Mouse (Mus musculus): ENCODE measurements around the gene Gimap7. TPM values are rescaled to one million over a fixed set of nuclear protein-coding genes. Genes with fewer than 3 reads are reported as not detected.
A peak's percentile ranks its signal among the peaks of the same experiment; 100 is the strongest.
"Not testable (repeated sequence)": the region's sequence is repeated elsewhere in the genome, so short reads cannot be mapped to it uniquely, and the experiment has no call there.

Gimap7 gene
- total RNA-seq (2021), result not detected

DNA sequence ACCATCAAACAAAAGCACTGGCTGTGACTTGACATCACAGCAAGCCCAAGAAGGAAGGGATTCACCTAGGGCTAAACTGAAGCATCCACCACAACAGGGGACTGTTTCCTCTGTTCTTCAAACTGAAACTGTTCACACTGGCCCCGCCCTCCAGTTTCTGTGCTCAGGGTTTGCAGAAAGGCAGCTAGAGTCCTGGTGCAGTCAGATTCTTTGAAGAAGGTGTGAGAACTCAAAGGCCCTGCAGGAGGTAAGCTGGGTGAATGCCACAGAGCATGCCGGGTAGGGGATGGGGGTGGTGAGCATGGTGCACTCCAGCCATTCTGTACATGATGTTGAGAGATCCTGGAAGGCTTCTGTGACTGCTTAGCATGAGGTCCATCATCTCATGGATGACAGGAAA, at the start of gene Gimap7, which contains the start of gene Gm28053:
Gene Gimap7 (plus strand): TSS at position 167 of the 400 bp plus-strand sequence.
Gene Gm28053 (plus strand): TSS at position 153 of the 400 bp plus-strand sequence.
- DNase-seq, result no peak

DNA sequence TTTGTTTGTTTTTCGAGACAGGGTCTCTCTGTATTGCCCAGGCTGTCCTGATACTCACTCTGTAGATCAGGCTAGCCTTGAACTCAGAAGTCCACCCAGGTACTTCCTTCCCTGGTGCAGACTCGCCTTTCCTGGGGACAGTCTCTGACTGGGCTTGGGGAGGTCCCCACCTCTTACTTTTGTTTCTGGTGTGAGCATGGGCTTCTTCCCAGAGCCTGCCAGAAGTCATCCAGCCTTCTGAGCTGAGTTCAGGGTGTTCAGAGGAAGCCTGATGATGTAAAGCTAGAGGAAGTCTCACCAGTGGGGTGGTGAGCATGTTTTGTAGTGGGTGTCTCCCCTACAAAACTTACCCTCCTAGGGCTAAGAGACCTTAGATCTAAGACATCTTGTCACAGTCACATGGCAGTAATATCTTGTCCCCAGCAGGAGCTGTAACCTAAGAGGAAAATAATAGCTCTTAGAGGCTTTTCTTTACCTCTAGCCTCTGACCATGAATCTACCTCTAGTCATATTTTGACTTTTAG, 48.9 kb upstream of the Gimap7 start:
- DNase-seq, result no peak

DNA sequence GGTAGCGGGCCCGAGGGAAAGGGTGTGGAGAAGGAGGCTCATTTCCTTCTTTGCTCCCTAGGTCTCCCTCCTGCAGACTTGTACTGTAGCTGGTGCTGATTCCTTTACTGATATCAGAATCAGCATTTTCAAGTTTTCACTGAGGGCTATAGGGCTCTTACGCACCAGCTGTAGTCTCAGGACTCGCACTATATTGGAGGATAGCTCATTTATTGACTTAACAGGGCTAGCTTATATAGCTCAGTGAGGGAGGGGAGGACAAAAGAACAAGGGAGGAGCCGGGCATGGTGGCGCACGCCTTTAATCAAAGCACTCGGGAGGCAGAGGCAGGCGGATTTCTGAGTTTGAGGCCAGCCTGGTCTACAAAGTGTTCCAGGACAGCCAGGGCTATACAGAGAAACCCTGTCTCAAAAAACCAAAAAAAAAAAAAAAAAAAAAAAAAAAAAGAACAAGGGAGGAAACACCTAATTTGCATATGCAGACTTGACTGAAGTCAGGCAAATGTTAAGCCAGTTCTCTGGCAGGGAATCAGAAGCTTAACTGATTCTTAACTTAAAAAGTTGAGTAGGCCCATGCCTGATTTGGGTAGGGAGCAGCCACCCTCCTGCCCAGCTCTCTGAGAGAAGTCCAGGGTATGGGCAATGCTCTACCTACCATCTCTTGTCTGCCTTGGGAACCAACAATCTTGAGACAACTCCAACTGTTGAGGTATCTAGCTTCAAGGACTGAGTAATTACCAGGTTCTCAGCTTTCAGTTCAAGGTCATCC, 43.9 kb upstream of the Gimap7 start:
- no peak for DNase-seq

DNA sequence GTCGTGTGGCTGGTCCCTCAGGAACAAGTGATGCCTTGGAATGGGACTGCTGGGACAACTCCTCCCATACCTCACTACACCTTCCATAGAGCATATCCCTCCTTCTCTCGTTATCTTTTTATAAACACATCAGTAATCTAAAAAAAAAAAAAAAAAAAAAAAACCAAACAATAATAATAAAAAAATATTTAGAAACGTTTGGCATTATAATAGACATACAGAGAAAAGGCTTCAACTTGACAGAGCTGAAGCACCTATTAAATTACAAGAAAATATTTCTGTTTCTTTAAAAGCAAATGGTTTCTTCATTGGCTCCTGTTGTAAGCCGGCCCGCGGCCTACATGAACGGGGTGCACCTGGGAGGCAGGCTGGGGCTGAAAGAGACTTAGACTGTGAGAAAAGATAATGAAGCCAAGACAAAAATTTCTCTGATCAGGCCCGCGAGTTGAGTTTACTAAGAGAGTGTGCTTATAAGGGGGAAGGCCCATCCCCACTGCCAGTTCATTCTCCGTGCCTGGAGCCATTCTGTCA, 43.0 kb upstream of the Gimap7 start:
- no peak for DNase-seq

DNA sequence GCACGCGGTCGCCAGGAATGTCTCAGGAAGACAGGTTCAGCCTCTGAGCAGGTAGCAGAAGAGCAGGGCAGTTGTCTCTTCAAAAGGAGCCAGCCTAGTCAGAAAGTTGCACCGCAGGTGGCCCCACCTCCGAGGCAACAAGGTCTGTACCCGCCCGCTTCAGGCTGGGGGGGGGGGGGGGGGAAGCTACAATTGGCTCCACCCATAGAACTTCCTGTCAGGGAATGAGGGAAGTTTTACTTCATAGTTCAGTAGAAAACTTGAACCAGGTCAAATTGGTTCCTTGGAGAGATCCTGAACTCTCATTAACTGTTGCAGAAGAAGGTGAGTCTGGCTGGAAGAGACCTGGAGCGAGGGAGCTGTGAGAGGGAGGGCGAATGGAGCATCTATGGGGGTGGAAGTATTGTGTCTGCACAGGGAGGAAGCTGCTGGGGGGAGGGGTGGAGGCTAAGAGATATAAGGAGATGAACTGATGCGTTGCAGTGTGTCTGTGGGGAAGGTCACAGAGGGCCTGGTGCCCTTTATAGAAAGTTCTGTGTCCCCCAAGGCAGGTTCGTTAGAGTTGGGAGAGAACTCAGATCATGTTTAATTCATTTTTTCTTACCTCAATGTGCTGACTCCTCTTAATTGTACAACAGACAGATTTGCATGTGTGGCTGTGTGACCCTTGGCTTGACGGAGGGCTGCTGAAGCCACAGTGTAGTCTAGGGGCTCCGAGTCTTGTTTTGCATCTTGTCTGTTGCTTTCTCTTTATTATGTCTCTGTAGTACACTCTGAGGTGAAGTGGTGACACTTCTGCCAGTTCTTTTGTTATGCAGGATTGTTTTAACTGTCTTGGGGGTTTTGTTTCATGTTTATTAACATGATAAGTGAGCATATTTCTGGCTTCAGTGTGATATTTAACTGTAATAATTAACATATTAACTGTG, 42.2 kb upstream of the Gimap7 start, which contains the start of gene Gimap9:
Gene Gimap9 (plus strand): TSS at position 199 of the 929 bp plus-strand sequence.
- peak; percentile 22 for DNase-seq

DNA sequence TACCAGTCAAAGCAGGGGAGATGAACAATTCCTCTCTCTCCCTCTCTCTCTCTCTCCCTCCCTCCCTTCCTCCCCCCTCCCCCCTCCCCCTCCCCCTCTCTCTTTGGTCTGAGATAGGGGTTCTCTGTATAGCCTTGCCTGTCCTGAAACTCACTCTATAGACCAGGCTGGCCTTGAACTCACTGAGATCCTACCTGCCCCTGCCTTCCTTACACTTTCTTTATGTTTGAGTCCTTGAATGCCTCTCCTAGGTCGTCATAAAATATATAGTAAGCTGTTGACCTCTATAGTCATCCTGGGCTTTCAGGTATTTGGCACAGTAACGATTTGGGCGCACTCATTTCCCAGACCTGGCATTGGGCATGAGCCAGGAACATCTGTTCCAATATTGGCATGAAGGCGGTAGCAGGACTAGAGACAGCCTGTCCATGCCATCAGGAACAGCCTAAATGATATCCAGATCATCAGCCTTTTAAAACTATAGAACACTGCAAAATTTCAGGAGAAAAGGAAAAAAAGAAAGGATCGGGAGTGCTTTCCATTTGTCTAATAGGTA, 41.5 kb upstream of the Gimap7 start:
- DNase-seq, result no peak

DNA sequence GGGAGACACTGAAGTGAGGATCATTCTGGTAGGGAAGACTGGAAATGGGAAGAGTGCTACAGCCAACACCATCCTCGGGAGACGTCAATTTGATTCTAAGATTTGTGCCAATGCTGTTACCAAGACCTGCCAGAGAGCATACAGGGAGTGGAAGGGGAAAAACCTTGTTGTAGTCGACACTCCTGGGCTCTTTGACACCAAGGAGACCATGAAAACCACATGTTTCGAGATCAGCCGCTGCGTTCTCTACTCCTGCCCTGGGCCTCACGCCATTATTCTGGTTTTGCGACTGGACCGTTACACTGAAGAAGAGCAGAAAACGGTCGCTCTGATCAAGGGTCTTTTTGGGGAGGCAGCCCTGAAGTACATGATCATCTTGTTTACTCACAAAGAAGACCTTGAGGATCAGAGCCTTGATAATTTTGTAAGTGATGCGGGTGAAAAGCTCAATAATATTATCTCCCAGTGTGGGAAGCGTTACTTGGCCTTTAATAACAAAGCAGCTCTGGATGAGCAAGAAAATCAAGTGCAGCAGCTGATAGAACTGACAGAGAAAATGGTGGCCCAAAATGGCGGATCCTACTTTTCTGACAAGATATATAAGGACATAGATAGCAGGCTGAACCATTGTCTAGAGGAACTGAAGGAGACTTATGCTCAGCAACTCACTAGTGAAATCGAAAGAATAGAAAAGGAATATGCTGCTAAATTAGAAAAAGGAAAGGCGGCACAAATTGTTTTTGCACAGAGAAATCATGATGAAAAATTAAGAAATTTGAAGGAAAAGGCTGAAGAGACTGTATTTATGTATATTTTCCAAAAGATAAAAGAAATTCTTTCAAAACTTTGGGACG, 40.7 kb upstream of the Gimap7 start:
- no peak for DNase-seq

DNA sequence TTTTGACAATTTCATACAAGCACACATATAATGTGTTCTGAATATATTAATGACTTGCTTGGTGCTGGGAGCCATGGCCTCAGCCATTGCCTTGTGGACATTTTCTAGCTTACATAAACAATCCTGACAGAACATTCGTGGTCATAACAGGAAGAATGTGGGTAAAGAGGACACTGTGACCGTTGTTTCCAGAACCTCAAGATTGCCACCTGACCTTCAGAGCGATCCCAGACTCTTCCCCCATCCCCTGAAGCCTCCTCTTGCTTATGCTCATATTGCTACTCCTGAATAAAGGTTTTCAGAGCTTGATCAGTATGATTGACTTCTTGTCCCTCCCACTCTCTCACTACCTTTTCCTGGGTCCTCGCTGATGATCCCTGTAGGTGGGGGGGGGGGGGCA, 40.0 kb upstream of the Gimap7 start:
- DNase-seq, result no peak

DNA sequence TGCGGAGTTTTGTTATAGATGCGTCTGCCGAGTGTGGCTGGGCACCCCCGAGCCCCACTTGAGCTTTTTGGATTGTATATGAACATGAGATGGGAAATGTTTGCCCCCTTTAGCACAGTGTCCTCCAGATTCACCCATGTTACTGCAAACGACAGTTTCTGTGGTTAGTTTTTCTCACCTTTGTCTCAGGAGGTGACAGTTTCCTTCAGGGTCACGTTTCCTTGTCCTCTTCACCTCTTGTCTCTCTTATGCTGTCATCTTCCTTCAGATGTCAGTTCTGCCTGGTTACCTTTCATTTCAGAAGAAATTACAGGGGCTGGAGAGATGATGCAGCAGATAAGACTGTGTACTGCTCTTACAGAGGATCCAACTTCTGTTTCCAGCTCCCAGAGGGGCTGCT, 38.7 kb upstream of the Gimap7 start:
- DNase-seq, result no peak

DNA sequence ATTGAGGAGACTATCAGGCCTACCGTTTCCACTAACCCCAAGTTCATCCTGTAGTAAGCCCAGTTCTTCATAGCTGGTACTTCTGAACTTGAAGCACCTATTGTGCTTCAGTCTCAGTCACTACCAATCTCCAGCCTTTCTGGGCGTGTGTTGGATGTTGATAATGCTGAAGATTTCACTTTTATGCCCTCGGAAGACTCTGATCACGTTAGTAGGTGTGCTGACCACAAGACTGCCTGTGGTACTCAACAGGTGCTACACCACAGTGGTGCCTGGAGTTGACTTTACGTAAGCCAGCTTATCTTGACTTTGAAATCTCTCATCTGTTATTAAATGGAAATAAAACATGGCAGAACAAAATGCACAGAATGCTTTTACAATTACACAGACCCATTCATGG, 38.0 kb upstream of the Gimap7 start:
- no peak for DNase-seq

DNA sequence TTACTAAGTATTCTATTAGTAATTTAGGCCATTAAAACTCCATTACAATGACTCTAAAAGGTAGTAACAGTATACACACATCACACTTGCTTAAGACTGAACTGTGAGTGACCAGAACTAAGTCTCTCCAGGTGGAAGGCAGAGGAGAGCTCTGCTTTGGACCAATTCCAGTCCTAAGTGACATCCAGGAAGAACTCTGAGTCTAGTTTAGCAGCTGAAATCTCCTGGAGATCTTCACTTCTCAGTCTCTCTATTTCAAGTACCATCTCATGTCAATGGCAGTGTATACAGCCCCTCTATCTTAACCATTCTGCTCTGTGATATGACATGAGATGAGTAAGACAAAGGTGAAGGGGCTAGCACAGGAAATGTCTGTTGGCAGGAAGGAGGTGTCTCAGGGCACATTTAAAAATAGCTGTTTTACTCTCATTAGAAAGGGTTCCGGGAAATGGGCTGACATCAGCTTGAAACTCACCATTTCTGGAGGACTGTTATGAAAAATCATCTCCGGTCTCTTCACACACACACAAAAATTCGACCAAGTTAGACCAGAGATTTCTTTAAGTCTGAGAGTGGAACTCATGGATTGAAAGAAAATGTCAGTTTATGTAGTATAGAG, 36.8 kb upstream of the Gimap7 start:
- no peak for DNase-seq

DNA sequence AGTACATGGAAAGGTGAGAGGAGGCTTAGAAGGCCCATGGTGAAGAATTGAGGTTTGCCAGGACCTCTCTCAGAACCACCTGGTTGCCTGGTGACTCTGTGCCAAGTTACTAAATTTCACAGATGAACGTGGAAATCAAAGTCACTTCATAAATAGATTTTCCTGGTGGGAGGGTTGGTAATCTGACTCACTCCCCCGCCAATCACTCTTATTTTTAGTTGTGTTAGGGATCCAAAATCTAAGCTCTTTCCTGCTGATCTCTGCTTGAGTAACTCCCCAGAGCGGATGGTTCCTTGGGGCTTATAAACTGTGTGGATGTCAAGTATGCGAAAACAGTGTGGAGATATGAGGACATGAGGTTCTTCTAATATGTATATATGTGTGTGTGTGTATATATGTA, 36.1 kb upstream of the Gimap7 start:
- DNase-seq, result no peak

DNA sequence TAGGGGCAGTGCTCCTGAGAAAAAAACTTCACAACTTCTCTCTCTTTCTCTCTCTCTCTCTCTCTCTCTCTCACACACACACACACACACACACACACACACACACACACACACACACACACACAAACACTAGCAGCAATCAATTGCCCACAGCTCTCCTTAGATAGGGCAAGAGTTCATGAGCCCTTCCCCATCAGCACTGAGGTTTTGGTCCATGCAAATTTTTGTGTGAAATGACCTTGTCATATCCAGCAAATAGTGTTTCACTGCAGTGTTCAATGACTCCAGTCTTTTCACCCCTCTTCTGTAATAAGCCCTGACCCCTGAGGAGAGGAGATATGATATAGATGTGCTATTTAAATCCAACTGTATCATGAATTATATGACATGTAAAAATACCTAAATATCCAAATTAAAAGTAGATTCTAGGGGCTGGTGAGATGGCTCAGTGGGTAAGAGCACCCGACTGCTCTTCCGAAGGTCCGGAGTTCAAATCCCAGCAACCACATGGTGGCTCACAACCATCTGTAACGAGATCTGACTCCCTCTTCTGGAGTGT, 35.1 kb upstream of the Gimap7 start:
- DNase-seq, result not testable (repeated sequence)

DNA sequence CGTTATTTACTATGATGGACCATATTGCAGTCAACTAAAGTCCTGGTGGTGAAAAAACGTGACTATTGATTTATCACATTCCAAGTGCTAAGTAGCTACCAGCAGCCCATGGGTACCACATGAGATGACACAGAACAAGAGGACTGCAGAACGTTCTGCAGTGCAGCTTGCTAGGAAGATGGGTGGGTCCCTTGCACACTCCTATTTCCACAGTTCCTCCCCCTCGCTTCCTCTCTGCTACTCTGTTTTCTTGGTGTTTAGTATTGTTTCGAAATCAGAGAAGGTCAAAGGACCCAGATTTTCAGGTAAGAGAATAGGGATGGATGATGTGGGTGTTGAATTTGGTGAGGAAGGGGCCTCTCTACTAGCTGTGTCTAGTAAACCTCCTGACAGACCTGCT, 34.1 kb upstream of the Gimap7 start, which contains the start of gene Gimap4:
Gene Gimap4 (plus strand): TSS at position 231 of the 400 bp plus-strand sequence.
- no peak for DNase-seq

DNA sequence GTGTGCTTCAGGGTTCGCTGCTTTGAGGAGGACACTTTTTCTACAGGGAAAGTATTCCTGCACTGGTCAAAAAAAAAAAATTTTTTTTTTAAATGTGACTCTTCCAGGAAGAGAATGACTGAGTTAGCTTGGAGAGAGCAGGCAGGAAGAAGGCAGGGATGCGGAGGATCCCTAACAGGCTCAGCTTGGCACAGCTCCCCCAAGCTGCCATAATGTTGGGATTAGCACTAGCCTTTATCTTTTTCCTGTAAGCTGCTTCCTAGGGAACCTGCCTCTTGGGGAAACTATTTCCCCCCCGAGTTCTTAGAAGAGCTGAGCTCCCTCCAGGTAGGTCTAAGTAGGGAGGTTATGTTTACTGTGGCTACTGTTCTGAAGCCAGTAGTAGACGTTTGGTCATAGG, 33.6 kb upstream of the Gimap7 start:
- peak; percentile 34 for DNase-seq

DNA sequence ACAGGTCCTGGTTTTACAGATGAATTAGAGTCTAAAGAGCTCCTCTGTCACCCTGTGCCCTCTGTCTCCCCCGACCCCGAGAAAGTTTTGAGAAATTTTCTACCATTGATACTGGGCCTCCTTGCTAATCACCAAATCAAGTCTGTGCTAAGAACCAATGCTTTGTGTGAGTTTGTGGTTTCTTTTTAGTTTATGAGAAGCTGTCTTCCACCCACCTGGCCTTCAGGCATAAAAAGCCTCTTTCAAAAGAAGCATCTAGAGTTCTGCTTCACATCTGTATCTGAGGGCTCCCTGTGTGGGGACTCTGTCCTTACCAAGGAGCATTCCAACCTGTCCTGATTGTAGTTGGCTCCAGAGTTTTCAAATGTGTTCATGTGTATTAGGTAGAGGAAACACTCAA, 33.2 kb upstream of the Gimap7 start:
- DNase-seq, result no peak

DNA sequence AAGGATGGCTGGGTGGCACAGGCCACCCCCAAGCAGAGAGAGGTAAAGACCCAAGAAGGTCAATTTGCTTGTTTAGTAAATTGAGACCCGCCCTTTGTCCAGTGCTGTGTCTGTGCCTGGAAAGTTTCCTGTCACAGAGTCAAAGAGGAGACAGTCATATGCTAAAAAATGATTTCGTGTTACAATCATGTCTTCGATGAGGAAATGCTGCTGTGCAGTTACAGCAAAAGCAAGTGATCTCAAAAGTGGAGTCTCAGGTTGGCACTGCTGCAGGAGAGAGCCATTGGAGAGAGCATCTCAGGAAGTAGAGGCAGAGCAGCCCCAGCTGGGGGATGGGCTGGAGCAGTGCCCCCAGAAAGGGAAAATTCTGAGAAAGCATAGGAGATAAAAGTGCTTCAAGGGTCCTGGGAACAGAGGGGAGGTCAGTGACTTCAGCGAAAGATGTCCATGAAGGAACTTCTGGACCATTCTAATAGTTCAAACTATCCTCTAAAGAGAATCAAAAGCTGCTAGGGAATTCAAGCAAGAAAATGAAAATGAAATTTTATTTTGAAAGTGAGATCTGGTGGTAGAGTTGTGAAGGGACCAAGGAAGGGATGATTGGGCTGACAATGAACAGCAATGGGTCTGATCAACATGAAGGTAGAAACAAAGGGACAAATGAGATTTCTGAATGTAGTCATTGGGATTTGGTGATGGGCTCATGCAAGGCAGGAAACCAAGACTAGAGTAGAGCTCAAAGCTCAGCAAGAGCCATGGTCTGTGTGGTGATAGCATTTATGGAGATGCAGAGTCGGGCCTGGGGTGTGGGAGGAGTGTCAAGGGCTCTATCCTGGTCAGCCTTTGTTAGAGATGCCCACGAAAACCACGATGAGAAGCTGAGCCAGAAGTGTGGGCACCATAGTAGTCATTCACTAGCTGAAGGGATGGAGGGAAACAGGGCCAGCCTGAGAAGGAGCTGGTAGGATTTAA, 32.4 kb upstream of the Gimap7 start:
- no peak for DNase-seq

DNA sequence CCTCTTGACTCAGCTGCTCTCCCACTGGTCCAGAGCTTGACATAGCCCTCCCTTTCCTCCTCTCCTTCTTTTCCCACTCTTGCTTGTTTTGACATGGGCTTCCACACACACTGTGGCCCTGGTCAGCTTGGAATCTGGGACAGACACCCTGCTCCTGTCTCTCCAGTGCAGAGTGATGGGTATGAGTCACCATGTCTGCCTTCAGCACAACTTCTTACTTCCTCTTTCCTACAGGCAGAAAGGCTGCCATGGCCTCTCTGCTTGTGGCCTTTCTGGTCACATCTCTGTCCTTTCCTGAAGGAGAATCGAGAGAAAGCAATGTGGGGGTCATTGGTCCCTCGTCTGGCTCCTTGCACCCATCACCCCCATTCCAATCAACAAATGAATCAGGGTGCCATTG, 31.3 kb upstream of the Gimap7 start:
- DNase-seq, result no peak

DNA sequence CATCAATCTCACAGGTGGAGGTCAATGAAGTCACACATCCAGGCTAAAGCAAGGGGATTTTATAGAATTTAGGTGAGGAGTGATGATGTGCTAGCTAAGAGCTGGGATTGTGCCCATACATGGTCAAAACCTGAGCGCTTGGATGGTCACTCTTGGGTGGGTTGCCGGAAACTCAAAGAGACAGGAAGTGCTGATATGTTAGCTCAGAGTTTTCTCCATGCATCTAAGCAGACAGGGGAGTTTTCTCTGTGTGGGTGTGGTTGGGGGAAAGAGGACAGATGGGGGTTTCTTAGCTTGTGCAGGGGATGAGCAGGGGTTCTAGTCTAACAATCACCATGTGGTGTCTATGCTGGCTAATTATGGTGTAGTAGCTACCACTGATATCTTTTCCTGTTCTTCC, 29.1 kb upstream of the Gimap7 start:
- DNase-seq, result no peak
